Comparison of ENCODE assay signal across 8 mouse cellular contexts in the genomic region with DNA sequence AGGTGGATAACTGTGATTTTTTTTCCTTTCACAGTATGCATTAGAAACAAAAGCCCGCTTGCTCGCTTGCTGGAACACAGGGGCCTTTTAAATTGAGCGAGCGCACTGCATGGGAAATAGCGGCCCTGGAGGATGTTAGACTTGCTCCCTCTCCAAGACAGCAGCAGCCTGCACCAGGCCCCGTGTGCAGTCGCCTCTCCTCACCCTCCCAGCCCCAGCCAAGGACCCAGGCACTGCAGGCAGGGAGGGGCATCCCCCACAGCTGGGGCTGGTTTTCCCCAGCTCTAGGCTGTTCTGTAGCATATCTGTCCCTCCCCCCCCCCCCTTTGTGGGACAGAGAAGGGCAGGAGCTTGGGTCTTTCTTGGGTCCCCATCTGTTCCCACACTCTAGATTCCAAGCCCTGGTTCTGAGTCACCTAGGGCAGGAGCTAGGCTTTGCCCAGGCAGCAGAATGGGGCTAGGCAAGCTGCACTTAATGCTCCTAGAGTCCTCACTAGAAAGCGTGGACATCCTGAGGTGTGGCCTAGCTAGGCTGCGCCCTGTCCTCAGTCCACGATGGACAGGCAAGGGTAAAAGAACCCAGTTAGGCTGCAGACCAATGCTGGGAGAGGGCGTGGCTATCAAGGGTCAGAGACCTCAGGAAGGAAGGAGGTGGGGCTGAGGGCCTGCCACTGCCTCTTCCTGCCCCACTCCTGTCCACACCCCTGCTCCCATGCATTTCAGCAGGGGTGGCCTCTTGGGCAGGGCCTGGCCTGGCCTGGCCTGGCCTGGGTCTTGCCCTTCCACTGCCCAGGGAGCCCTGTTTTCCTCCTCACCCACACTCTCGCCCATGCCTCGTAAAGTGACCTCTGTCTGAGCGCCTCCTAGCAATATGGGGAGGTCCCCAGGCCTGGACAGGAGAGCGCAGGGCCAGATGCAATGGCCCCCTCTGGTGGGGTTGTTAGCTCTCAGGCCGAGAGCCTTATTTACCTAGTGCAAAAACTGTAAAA.
A peak's percentile ranks its signal among the peaks of the same experiment; 100 is the strongest.
DNase-seq lines count a peak whose midpoint lies in the region; ATAC-seq lines count a peak whose summit lies in the region.

No protein-coding gene starts in this region.

- peak; percentile 30; the same call in 1 of the 2 replicates for ATAC-seq in forebrain, embryonic 15.5 days (replicated peaks)
- peak; percentile 46 for ATAC-seq in hindbrain, embryonic 11.5 days (ENCODE audit: low FRiP score)
- peak; percentile 37 for ATAC-seq in limb, embryonic 13.5 days (ENCODE audit: low FRiP score, low read depth)
- ATAC-seq in midbrain, embryonic 11.5 days (ENCODE audit: low FRiP score): peak; percentile 43

- H3K4me3 ChIP-seq in forebrain, embryonic 15.5 days: no peak overlapping the region
- no peak overlapping the region for H3K4me3 ChIP-seq in hindbrain, embryonic 11.5 days (ENCODE audit: low read depth, low read length)
- no peak overlapping the region for H3K4me3 ChIP-seq in limb, embryonic 13.5 days
- H3K4me3 ChIP-seq in midbrain, embryonic 11.5 days (ENCODE audit: low read depth, low read length): no peak overlapping the region

- peak; percentile 40 for DNase-seq in retina, embryonic 14.5 days (ENCODE audit: low spot score)
- no peak for DNase-seq in retina, postnatal 1 day
- DNase-seq in hindbrain, embryonic 11.5 days (ENCODE audit: low spot score): peak; percentile 39
- DNase-seq in midbrain, embryonic 11.5 days (ENCODE audit: low spot score, missing footprints): peak; percentile 86
- DNase-seq in thymus, postnatal 14 days: no peak
- DNase-seq in cerebellum, postnatal 25 days: no peak

- H3K4me2 ChIP-seq in forebrain, embryonic 15.5 days (replicated peaks): no peak overlapping the region
- H3K4me2 ChIP-seq in hindbrain, embryonic 11.5 days (replicated peaks; ENCODE audit: low read depth, low read length): no peak overlapping the region
- H3K4me2 ChIP-seq in limb, embryonic 13.5 days (replicated peaks): no peak overlapping the region
- H3K4me2 ChIP-seq in midbrain, embryonic 11.5 days: no peak overlapping the region

- H3K27ac ChIP-seq in forebrain, embryonic 15.5 days (replicated peaks): peak overlapping the region; percentile 58
- H3K27ac ChIP-seq in hindbrain, embryonic 11.5 days (ENCODE audit: low read depth, low read length): peak overlapping the region; percentile 24; the same call in 1 of the 2 replicates
- peak overlapping the region; percentile 69; the same call in 1 of the 2 replicates for H3K27ac ChIP-seq in limb, embryonic 13.5 days
- H3K27ac ChIP-seq in midbrain, embryonic 11.5 days (ENCODE audit: low read depth, low read length): no peak overlapping the region

- H3K27me3 ChIP-seq in forebrain, embryonic 15.5 days: no peaks in the 10 kb centered on the region
- no peaks in the 10 kb centered on the region for H3K27me3 ChIP-seq in hindbrain, embryonic 11.5 days (ENCODE audit: control insufficient read depth, insufficient read depth, low read length)
- no peaks in the 10 kb centered on the region for H3K27me3 ChIP-seq in limb, embryonic 13.5 days
- H3K27me3 ChIP-seq in midbrain, embryonic 11.5 days (ENCODE audit: control insufficient read depth, insufficient read depth, low read length): no peaks in the 10 kb centered on the region

- no peaks in the 10 kb centered on the region for H3K9me3 ChIP-seq in forebrain, embryonic 15.5 days
- H3K9me3 ChIP-seq in hindbrain, embryonic 11.5 days (ENCODE audit: control insufficient read depth, low read length): no peaks in the 10 kb centered on the region
- H3K9me3 ChIP-seq in limb, embryonic 13.5 days: 0 out of 2 replicates have a peak, but pooled peaks cover 5% of the 10 kb centered on the region
- no peaks in the 10 kb centered on the region for H3K9me3 ChIP-seq in midbrain, embryonic 11.5 days (ENCODE audit: control insufficient read depth, low read length)

- peak overlapping the region; percentile 7; the same call in 1 of the 2 replicates for H3K9ac ChIP-seq in forebrain, embryonic 15.5 days (replicated peaks)
- 0 out of 2 replicates have a peak overlapping the region, but pooled peaks have one; percentile 17 for H3K9ac ChIP-seq in hindbrain, embryonic 11.5 days (ENCODE audit: low read depth, low read length)
- H3K9ac ChIP-seq in limb, embryonic 13.5 days: no peak overlapping the region
- no peak overlapping the region for H3K9ac ChIP-seq in midbrain, embryonic 11.5 days (ENCODE audit: low read length)

- H3K36me3 ChIP-seq in forebrain, embryonic 15.5 days: peaks cover 26% of the 10 kb centered on the region
- peaks cover 3% of the 10 kb centered on the region; the same call in 1 of the 2 replicates for H3K36me3 ChIP-seq in hindbrain, embryonic 11.5 days (ENCODE audit: control insufficient read depth, insufficient read depth, low read length)
- peaks cover 74% of the 10 kb centered on the region for H3K36me3 ChIP-seq in limb, embryonic 13.5 days
- peaks cover 3% of the 10 kb centered on the region; the same call in 1 of the 2 replicates for H3K36me3 ChIP-seq in midbrain, embryonic 11.5 days (ENCODE audit: control insufficient read depth, insufficient read depth, low read length)

- peaks cover 32% of the 10 kb centered on the region for H3K4me1 ChIP-seq in forebrain, embryonic 15.5 days
- H3K4me1 ChIP-seq in hindbrain, embryonic 11.5 days (replicated peaks; ENCODE audit: control insufficient read depth, insufficient read depth, low read length): peaks cover 6% of the 10 kb centered on the region; the same call in 1 of the 2 replicates
- peaks cover 22% of the 10 kb centered on the region for H3K4me1 ChIP-seq in limb, embryonic 13.5 days
- peaks cover 10% of the 10 kb centered on the region for H3K4me1 ChIP-seq in midbrain, embryonic 11.5 days (ENCODE audit: control insufficient read depth, insufficient read depth, low read length)

- 37% methylated on average over 15 of the region's 16 CpGs for WGBS in forebrain, embryonic 15.5 days
- 49% methylated on average over 16 of the region's 16 CpGs for WGBS in hindbrain, embryonic 11.5 days
- WGBS in limb, embryonic 13.5 days: 38% methylated on average over 16 of the region's 16 CpGs
- WGBS in midbrain, embryonic 11.5 days: 54% methylated on average over 16 of the region's 16 CpGs

Comparison
In these comparisons a context has a peak if more than half of its experiments do, and no peak if none do; other contexts are left out.
1. DNase-seq: peak in retina, embryonic 14.5 days (single experiment), hindbrain, embryonic 11.5 days (single experiment) and midbrain, embryonic 11.5 days (single experiment); none in retina, postnatal 1 day (single experiment), thymus, postnatal 14 days (single experiment) and cerebellum, postnatal 25 days (0 of 2).
2. H3K9ac ChIP-seq: peak in forebrain, embryonic 15.5 days (single experiment) and hindbrain, embryonic 11.5 days (single experiment); none in limb, embryonic 13.5 days (single experiment) and midbrain, embryonic 11.5 days (single experiment).
3. Peak in every context shown above with its lines, with median percentiles within 50 percentile points of each other: ATAC-seq.